Mouse (Mus musculus): ENCODE results near the gene Srrm4. TPM values are rescaled to one million over a fixed set of nuclear protein-coding genes. Genes with fewer than 3 reads are reported as not detected.

Gene Srrm4
- polyA plus RNA-seq, 1 experiment, result not detected

DNA sequence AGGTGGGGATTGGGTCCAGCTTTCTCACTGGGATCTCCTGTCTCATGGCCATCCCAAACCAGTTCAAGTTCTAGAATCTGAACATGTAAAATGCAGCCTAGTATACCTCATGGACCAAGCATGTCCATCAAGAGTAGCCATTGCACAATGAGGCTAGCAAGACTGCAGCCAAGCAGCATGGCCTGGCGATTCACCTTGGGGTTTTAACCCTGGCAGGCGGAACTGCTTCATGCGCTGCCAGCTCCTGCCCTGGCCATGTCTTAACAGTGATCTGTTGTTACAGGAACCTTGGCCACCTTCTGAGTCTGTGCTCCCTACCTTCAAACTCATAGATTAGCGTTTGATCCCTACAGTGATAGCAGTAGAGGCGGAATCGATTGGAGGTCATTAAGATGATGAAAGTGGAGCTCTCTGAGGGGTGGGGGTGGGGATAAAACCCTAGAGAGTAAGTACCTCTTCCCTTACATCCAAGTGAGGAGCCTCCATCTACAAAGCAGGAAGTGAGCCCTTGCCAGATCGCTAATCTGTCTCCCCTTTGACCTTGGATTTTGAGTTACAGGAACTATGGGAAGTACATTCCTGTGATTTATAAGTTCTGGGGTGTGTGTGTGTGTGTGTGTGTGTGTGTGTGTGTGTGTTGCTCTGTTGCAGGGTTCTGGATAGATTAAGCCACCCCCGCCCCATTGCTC lies 191.4 kb downstream of the Srrm4 start:
- H3K4me3 ChIP-seq (ENCODE audit: insufficient read depth, low read depth, low read length), result no peak overlapping the region
- peaks cover 4% of the 10 kb centered on the region for H3K4me1 ChIP-seq (ENCODE audit: control insufficient read depth, insufficient read depth, insufficient read length, low read length)
- 0 out of 2 replicates have a peak overlapping the region, but pooled peaks have one; percentile 35 for H3K27ac ChIP-seq (replicated peaks; ENCODE audit: low read depth, low read length)

DNA sequence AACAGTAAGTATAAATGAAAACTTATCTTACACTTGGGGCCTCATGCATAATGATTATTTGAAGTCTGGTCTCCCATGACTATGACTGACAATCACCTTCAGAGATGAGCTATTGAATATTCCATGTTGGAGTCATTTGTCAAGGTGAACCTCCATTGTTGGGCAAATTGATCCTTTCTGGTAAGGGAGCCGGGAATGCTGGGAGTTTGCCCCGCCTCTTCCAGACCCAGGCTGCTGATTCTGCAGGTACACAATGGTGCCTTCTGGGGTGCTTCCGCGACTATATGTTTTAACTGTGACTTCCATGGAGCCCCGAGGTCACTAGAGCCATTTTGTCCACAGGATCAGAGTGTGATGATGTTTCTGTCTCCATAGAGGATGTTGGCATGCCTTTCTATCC lies 195.5 kb downstream of the Srrm4 start:
- Histone ChIP-seq H3K27ac (replicated peaks; ENCODE audit: low read depth, low read length) (no peak overlapping the region), H3K4me3 (ENCODE audit: insufficient read depth, low read depth, low read length) (no peak overlapping the region), H3K4me1 (ENCODE audit: control insufficient read depth, insufficient read depth, insufficient read length, low read length) (peaks cover 4% of the 10 kb centered on the region)

DNA sequence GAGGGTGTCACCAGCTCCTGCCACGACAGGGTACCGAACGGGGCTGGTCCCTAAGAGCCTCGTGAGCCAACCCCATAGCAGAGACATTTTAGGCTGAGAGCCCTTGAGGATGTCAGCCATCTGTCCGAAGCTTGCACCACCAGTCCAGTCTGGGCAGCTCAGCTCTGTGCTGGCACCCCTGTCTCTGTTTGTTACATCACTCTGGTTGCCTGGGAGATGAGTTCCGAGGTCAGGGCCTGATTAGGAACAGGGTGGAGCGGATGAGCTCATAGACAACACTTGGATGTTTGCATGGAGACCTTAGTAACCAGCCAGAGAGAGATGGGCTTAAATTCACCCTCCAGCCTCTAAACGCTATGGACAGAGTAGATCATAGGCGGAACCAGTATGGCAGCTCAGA lies 199.0 kb downstream of the Srrm4 start:
- H3K27ac ChIP-seq (replicated peaks; ENCODE audit: low read depth, low read length), result no peak overlapping the region
- H3K4me1 ChIP-seq (ENCODE audit: control insufficient read depth, insufficient read depth, insufficient read length, low read length), result peaks cover 7% of the 10 kb centered on the region

DNA sequence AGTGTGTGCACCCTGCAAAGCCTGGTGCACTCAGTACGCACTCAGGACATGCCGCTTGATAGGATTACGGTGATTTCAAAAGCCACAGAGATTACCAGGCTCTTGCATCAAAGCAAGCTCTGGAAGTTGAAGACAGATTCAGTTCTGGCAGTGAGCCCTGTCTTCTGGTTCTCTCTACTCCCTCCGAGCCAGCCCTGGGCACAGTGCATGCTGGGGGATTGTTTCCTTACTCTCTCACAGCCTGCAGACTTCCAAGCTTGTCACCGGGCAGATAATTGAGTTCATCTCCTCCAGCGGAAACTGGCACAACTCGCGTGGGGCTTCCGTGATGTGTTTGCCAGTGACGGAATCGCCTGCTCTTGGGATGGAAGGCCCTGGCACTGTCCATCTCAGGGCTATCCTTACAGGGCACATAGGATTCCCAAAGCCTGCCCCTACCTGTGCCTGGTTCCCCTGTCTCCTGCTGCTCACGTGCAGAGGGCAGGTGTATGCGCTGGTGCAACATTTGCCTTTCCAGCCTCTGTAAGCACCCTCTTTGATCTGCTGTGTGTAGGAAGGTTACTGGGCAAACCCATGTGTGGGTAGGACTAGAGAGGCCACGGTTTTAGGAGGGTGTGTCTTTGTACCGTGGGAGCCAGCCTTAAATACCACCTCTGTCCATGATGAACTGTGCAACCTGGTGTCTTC lies 201.6 kb downstream of the Srrm4 start:
- Histone ChIP-seq H3K4me1 (ENCODE audit: control insufficient read depth, insufficient read depth, insufficient read length, low read length) (peaks cover 7% of the 10 kb centered on the region), H3K27ac (replicated peaks; ENCODE audit: low read depth, low read length) (no peak overlapping the region), H3K4me3 (ENCODE audit: insufficient read depth, low read depth, low read length) (no peak overlapping the region)

More for the DNA sequence above, 199.0 kb downstream of the Srrm4 start:
- no peak overlapping the region for H3K4me3 ChIP-seq (ENCODE audit: insufficient read depth, low read depth, low read length)

DNA sequence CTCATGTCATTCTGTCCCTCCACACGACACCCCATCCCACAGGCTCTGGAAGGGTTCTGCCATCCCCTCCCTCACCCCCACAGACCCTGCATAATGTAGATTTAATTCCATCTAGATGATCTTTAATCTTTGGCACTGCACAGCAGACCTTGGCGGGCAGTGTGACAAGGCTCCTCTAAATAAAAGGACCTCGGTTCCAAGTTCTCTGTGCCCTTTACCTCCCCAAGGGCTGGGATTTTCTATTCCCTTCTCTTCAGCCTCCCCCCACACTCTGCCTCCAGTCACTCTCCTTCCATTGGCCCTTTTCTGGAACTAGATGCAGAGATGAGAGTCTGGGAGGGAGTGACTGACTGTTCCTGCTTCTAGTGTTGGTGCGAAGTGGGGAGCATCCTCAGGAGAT lies 202.3 kb downstream of the Srrm4 start:
- H3K27ac ChIP-seq (replicated peaks; ENCODE audit: low read depth, low read length), result no peak overlapping the region
- H3K4me3 ChIP-seq (ENCODE audit: insufficient read depth, low read depth, low read length), result no peak overlapping the region
- peaks cover 7% of the 10 kb centered on the region for H3K4me1 ChIP-seq (ENCODE audit: control insufficient read depth, insufficient read depth, insufficient read length, low read length)

Other genes starting within 250 kb of the Srrm4 start
- 113 and 121 TPM in 2 replicates for gene Hspb8, start 169.0 kb downstream of the Srrm4 start, polyA plus RNA-seq (2012; ENCODE audit: insufficient read depth, insufficient read length, missing spikeins)

All from brown adipose tissue, adult 24 weeks (tissue).